Mouse (Mus musculus): ENCODE data around the gene Sprr2h.

- TF ChIP-seq CTCF (IDR thresholded peaks at IDR 0.05; ENCODE audit: insufficient read depth, low read length) (no peak), POLR2A (IDR thresholded peaks at IDR 0.05; ENCODE audit: borderline replicate concordance, extremely low read depth, low read depth, low read length) (no peak)
Measured at GRCm38 (mm10) chr3:92364887-92365286, 20.6 kb upstream of the Sprr2h start, which contains the start of gene Sprr2f.
